Mouse (Mus musculus) CD4-positive, CD25-positive, alpha-beta regulatory T cell, adult 2 months (primary cell): Measurements from ENCODE around the gene Ube2g2.

Source experiments
- DNase-seq: peaks from one replicate; pipeline ENCODE4 v3.0.0-alpha.2; 2012; ENCODE audit warnings: low read depth, low spot score

Gene Ube2g2

GRCm38 (mm10) chr10:77622055-77622988, at the start of gene Ube2g2:
TSS of gene Ube2g2 (plus strand) at chr10:77622275.
- peak; percentile 98 for DNase-seq

GRCm38 (mm10) chr10:77573162-77573561, 48.9 kb upstream of the Ube2g2 start:
- no peak for DNase-seq

- no peak for DNase-seq
Observed at GRCm38 (mm10) chr10:77580027-77580920, 41.8 kb upstream of the Ube2g2 start.

GRCm38 (mm10) chr10:77581023-77581407, 41.1 kb upstream of the Ube2g2 start:
- no peak for DNase-seq

- peak; percentile 99 for DNase-seq
Observed at GRCm38 (mm10) chr10:77581408-77582284, 40.4 kb upstream of the Ube2g2 start, which contains the start of gene Pttg1ip. TSS of gene Pttg1ip (plus strand) at chr10:77581720.

- DNase-seq = no peak
Observed at GRCm38 (mm10) chr10:77582285-77582618, 39.8 kb upstream of the Ube2g2 start.

- DNase-seq = peak; percentile 32
Observed at GRCm38 (mm10) chr10:77583795-77584422, 38.2 kb upstream of the Ube2g2 start.

- no peak for DNase-seq
Observed at GRCm38 (mm10) chr10:77586637-77587036, 35.4 kb upstream of the Ube2g2 start.

- DNase-seq = no peak
Observed at GRCm38 (mm10) chr10:77587091-77587775, 34.8 kb upstream of the Ube2g2 start.

- DNase-seq = no peak
Observed at GRCm38 (mm10) chr10:77588036-77588435, 34.0 kb upstream of the Ube2g2 start.

- DNase-seq = no peak
Observed at GRCm38 (mm10) chr10:77589117-77589516, 33.0 kb upstream of the Ube2g2 start.

GRCm38 (mm10) chr10:77589749-77590148, 32.3 kb upstream of the Ube2g2 start:
- no peak for DNase-seq

GRCm38 (mm10) chr10:77590812-77591211, 31.3 kb upstream of the Ube2g2 start:
- peak; percentile 90 for DNase-seq

GRCm38 (mm10) chr10:77591546-77591945, 30.5 kb upstream of the Ube2g2 start:
- no peak for DNase-seq

GRCm38 (mm10) chr10:77596060-77596459, 26.0 kb upstream of the Ube2g2 start:
- DNase-seq = no peak

- no peak for DNase-seq
Observed at GRCm38 (mm10) chr10:77603021-77603420, 19.1 kb upstream of the Ube2g2 start.

GRCm38 (mm10) chr10:77604111-77604510, 18.0 kb upstream of the Ube2g2 start:
- peak; percentile 50 for DNase-seq

- DNase-seq = peak; percentile 41
Observed at GRCm38 (mm10) chr10:77604958-77605357, 17.1 kb upstream of the Ube2g2 start.

- DNase-seq = peak; percentile 79
Observed at GRCm38 (mm10) chr10:77605368-77605767, 16.7 kb upstream of the Ube2g2 start.
